18 mouse cellular contexts compared by ENCODE assay signal in genomic region chr8:67328439-67328838, GRCm38 (mm10).
A peak's percentile ranks its signal among the peaks of the same experiment; 100 is the strongest.
DNase-seq lines count a peak whose midpoint lies in the region; ATAC-seq and TF ChIP-seq lines count a peak whose summit lies in the region.
"Had no signal": no experiment of that assay in that cellular context is flagged by ENCODE, and none has a peak within 500 bp of the region (broad histone marks: within the 10 kb centered on the region; RNA-seq: fewer than 3 reads in every experiment).

No protein-coding gene starts in this region.

- H3K9ac ChIP-seq in hindbrain, postnatal 0 days (replicated peaks; ENCODE audit: low read length): no peak overlapping the region
- no peak overlapping the region for H3K9ac ChIP-seq in hindbrain, embryonic 14.5 days
- H3K9ac ChIP-seq in midbrain, postnatal 0 days (replicated peaks; ENCODE audit: low read length, poor library complexity, severe bottlenecking): no peak overlapping the region
- H3K9ac ChIP-seq: embryonic facial prominence, embryonic 12.5 days had no signal

- no peaks in the 10 kb centered on the region for H3K27me3 ChIP-seq in hindbrain, postnatal 0 days (ENCODE audit: insufficient read depth, low read length)
- H3K27me3 ChIP-seq in hindbrain, embryonic 14.5 days (ENCODE audit: control insufficient read depth, insufficient read depth, low read length): no peaks in the 10 kb centered on the region
- no peaks in the 10 kb centered on the region for H3K27me3 ChIP-seq in midbrain, postnatal 0 days (ENCODE audit: insufficient read depth, low read length)
- H3K27me3 ChIP-seq in midbrain, embryonic 10.5 days (ENCODE audit: low read depth, poor library complexity, severe bottlenecking): no peaks in the 10 kb centered on the region
- H3K27me3 ChIP-seq: embryonic facial prominence, embryonic 12.5 days had no signal

- no peaks in the 10 kb centered on the region for H3K4me1 ChIP-seq in hindbrain, postnatal 0 days (ENCODE audit: insufficient read depth, low read length)
- no peaks in the 10 kb centered on the region for H3K4me1 ChIP-seq in hindbrain, embryonic 14.5 days (replicated peaks; ENCODE audit: control insufficient read depth, insufficient read depth, low read length)
- H3K4me1 ChIP-seq in midbrain, postnatal 0 days (ENCODE audit: insufficient read depth, low read length): no peaks in the 10 kb centered on the region
- H3K4me1 ChIP-seq in midbrain, embryonic 10.5 days: no peaks in the 10 kb centered on the region
- H3K4me1 ChIP-seq: embryonic facial prominence, embryonic 12.5 days had no signal

- no peak for ATAC-seq in hindbrain, postnatal 0 days
- ATAC-seq in hindbrain, embryonic 14.5 days (ENCODE audit: low FRiP score): no peak
- ATAC-seq in midbrain, postnatal 0 days (ENCODE audit: low FRiP score): no peak
- ATAC-seq: forebrain, embryonic 16.5 days; hindbrain, embryonic 16.5 days had no signal

- no peaks in the 10 kb centered on the region for H3K9me3 ChIP-seq in hindbrain, postnatal 0 days (ENCODE audit: low read length)
- no peaks in the 10 kb centered on the region for H3K9me3 ChIP-seq in hindbrain, embryonic 14.5 days (ENCODE audit: control insufficient read depth, low read length)
- H3K9me3 ChIP-seq in midbrain, postnatal 0 days (ENCODE audit: low read length): no peaks in the 10 kb centered on the region
- no peaks in the 10 kb centered on the region for H3K9me3 ChIP-seq in midbrain, embryonic 10.5 days (replicated peaks)
- H3K9me3 ChIP-seq: embryonic facial prominence, embryonic 12.5 days had no signal

- no peaks in the 10 kb centered on the region for H3K36me3 ChIP-seq in hindbrain, postnatal 0 days (ENCODE audit: insufficient read depth, low read length)
- no peaks in the 10 kb centered on the region for H3K36me3 ChIP-seq in hindbrain, embryonic 14.5 days (replicated peaks; ENCODE audit: control insufficient read depth, insufficient read depth)
- no peaks in the 10 kb centered on the region for H3K36me3 ChIP-seq in midbrain, postnatal 0 days (ENCODE audit: insufficient read depth, low read length)
- no peaks in the 10 kb centered on the region for H3K36me3 ChIP-seq in midbrain, embryonic 10.5 days
- H3K36me3 ChIP-seq: embryonic facial prominence, embryonic 12.5 days had no signal

- no peak overlapping the region for H3K27ac ChIP-seq in hindbrain, postnatal 0 days
- no peak overlapping the region for H3K27ac ChIP-seq in hindbrain, embryonic 14.5 days
- H3K27ac ChIP-seq in midbrain, postnatal 0 days (ENCODE audit: low read depth, low read length): no peak overlapping the region
- H3K27ac ChIP-seq in midbrain, embryonic 10.5 days (replicated peaks): no peak overlapping the region
- H3K27ac ChIP-seq: embryonic facial prominence, embryonic 12.5 days; heart, adult 2 months had no signal

- H3K4me2 ChIP-seq in hindbrain, postnatal 0 days (ENCODE audit: low read depth, low read length): no peak overlapping the region
- H3K4me2 ChIP-seq in hindbrain, embryonic 14.5 days (replicated peaks): no peak overlapping the region
- no peak overlapping the region for H3K4me2 ChIP-seq in midbrain, postnatal 0 days (ENCODE audit: low read depth, low read length, poor library complexity, severe bottlenecking)
- H3K4me2 ChIP-seq: embryonic facial prominence, embryonic 12.5 days had no signal

- WGBS in hindbrain, postnatal 0 days: 77% methylated on average over 2 of the region's 2 CpGs
- WGBS in hindbrain, embryonic 14.5 days: 91% methylated on average over 2 of the region's 2 CpGs
- WGBS in midbrain, postnatal 0 days: 56% methylated on average over 2 of the region's 2 CpGs
- WGBS in midbrain, embryonic 10.5 days: 84% methylated on average over 2 of the region's 2 CpGs

- no peak overlapping the region for H3K4me3 ChIP-seq in hindbrain, postnatal 0 days (ENCODE audit: low read length)
- no peak overlapping the region for H3K4me3 ChIP-seq in hindbrain, embryonic 14.5 days (replicated peaks; ENCODE audit: low read length)
- H3K4me3 ChIP-seq in midbrain, postnatal 0 days (ENCODE audit: low read depth, low read length): no peak overlapping the region
- H3K4me3 ChIP-seq in midbrain, embryonic 10.5 days: no peak overlapping the region
- H3K4me3 ChIP-seq: embryonic facial prominence, embryonic 12.5 days; heart, adult 2 months had no signal

- peak; percentile 83 for DNase-seq in heart, adult 11 months
- DNase-seq in heart, postnatal 4 days: no peak
- peak; percentile 6 for DNase-seq in hindbrain, postnatal 0 days (ENCODE audit: low spot score)
- no peak for DNase-seq in hindbrain, embryonic 14.5 days (ENCODE audit: low spot score)
- DNase-seq in midbrain, postnatal 0 days (ENCODE audit: low spot score): no peak
- DNase-seq in midbrain, embryonic 10.5 days (ENCODE audit: low spot score): no peak
- no peak for DNase-seq in right cerebral cortex, postnatal 4 days
- DNase-seq: adrenal gland, adult 8-10 months; cerebellum, adult 11 months; cerebellum, adult 9-10 months; cerebellum, postnatal 25 days; gastrocnemius, postnatal 36 days; heart, adult 2 months; heart, postnatal 10 days; kidney, adult 11 months had no signal

- TF ChIP-seq CTCF in hindbrain, postnatal 0 days (IDR thresholded peaks at IDR 0.05; ENCODE audit: low read depth): no peak
- peak; percentile 30; the same call in 1 of the 2 replicates for TF ChIP-seq CTCF in midbrain, postnatal 0 days (IDR thresholded peaks at IDR 0.05)

Comparison
In these comparisons a context has a peak if more than half of its experiments do, and no peak if none do; other contexts are left out.
1. DNase-seq: peak in heart, adult 11 months (single experiment) and hindbrain, postnatal 0 days (single experiment); none in heart, postnatal 4 days (single experiment), hindbrain, embryonic 14.5 days (single experiment), midbrain, postnatal 0 days (single experiment), midbrain, embryonic 10.5 days (single experiment) and right cerebral cortex, postnatal 4 days (single experiment).